Mouse (Mus musculus): Measurements from ENCODE around the gene Btla. TPM values are rescaled to one million over a fixed set of nuclear protein-coding genes. Genes with fewer than 3 reads are reported as not detected.

Gene Btla
- polyA plus RNA-seq, 1 experiment from 2014 or later = 0.21 TPM

DNA sequence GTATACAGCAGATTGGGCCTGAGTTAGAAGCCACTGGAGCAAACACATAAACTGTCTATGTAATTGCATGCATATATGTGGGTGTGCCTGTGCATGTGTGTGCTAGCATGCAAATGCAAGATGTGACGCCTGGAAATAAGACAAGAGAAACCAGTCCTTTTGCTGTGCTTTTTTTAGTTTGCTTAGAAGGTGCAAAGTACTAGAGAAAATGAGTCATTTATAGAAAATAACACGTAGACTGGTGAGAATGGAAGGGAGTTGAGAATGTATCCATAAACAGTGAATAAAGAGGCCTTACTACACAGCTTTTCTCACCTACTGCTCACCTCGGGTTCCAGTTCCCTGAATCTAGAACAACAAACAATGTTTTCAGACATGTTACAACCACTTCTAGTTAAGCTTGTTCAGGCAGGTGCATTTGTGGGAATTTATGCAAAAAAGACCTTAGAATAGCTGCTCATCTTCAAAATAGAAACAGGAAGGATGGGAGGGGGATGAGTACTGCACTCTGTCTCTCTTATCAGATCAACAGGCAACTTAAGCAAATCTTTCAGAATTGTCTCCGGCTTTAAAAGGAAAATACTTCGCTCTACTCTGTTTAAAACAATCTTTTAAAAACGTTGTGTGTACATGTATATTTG, 27.8 kb downstream of the Btla start:
- no peak overlapping the region for H3K9ac ChIP-seq (replicated peaks; ENCODE audit: low read depth, low read length)
- 91% methylated on average over 6 of the region's 6 CpGs for WGBS
- H3K4me3 ChIP-seq (ENCODE audit: low read depth, low read length) = no peak overlapping the region
- H3K4me1 ChIP-seq (ENCODE audit: control insufficient read depth, insufficient read depth, low read length) = peaks cover 4% of the 10 kb centered on the region; the same call in 1 of the 2 replicates
- no peak overlapping the region for H3K27ac ChIP-seq (ENCODE audit: low read depth, low read length)
- H3K9me3 ChIP-seq (ENCODE audit: control insufficient read depth, low read length) = no peaks in the 10 kb centered on the region
- no peak overlapping the region for H3K4me2 ChIP-seq (ENCODE audit: low read depth, low read length)
- no peak for ATAC-seq (ENCODE audit: low read depth)
- H3K27me3 ChIP-seq (ENCODE audit: control insufficient read depth, insufficient read depth, low read length) = no peaks in the 10 kb centered on the region
- no peaks in the 10 kb centered on the region for H3K36me3 ChIP-seq (ENCODE audit: control insufficient read depth, insufficient read depth, low read length)

DNA sequence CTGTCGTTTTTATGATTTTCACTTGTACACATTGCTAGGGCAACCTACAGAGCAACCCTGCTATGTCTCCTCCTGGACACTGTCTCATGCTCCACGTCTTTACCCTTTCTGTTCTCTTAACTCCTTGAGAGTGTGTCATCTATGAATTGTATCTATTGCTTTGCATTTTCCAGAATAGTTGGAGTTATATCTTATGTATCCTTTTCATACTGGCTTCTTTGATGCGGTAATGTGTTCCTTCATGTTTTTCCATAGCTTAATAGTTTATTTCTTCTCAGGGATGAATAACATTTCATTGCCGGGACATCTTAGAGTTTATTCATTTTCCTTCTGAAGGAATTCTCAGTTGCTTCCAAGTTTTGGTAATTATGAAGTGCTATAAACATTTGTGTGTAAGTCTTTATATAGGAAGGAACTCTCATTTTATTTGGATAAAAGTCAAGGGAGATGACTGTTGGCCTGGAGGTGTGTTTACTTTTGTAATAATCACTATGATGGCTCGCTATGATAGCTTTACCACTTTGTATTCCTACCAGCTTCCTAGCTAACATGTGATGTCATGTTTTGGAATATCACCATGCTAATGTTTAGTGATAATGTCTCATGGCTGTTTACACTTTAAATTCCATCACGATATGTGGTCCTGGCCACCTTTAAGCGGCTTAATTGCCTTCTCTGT, 31.2 kb downstream of the Btla start:
- Histone ChIP-seq H3K36me3 (ENCODE audit: control insufficient read depth, insufficient read depth, low read length) (no peaks in the 10 kb centered on the region), H3K27ac (ENCODE audit: low read depth, low read length) (no peak overlapping the region)
- WGBS = 86% methylated on average over 7 of the region's 7 CpGs

DNA sequence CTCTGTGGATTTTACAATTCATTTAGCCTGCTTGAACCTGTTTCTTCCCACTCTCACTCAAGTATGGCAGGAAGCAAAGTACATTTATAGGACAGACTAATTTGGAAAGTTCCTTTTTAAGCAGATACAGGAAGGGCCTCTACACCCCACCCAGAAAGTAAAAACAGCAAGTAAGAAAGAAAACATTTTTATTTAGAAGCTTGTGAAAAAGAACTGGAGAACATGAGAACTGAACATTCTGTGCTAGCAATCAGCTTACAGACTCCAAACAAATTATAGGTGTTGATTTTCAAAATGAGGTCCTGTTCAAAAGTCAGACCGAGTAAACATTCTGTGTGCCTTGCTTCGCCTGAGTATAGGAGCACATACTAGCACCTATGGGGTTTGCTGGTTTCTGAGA, 32.8 kb downstream of the Btla start:
- 91% methylated on average over 2 of the region's 2 CpGs for WGBS
- no peak overlapping the region for H3K4me2 ChIP-seq (ENCODE audit: low read depth, low read length)
- ATAC-seq (ENCODE audit: low read depth) = no peak

More for the DNA sequence above, 31.2 kb downstream of the Btla start:
- ATAC-seq (ENCODE audit: low read depth) = no peak
- H3K27me3 ChIP-seq (ENCODE audit: control insufficient read depth, insufficient read depth, low read length) = no peaks in the 10 kb centered on the region
- no peaks in the 10 kb centered on the region for H3K9me3 ChIP-seq (ENCODE audit: control insufficient read depth, low read length)
- H3K9ac ChIP-seq (replicated peaks; ENCODE audit: low read depth, low read length) = no peak overlapping the region
- no peak overlapping the region for H3K4me2 ChIP-seq (ENCODE audit: low read depth, low read length)
- H3K4me1 ChIP-seq (ENCODE audit: control insufficient read depth, insufficient read depth, low read length) = peaks cover 2% of the 10 kb centered on the region; the same call in 1 of the 2 replicates
- H3K4me3 ChIP-seq (ENCODE audit: low read depth, low read length) = no peak overlapping the region

DNA sequence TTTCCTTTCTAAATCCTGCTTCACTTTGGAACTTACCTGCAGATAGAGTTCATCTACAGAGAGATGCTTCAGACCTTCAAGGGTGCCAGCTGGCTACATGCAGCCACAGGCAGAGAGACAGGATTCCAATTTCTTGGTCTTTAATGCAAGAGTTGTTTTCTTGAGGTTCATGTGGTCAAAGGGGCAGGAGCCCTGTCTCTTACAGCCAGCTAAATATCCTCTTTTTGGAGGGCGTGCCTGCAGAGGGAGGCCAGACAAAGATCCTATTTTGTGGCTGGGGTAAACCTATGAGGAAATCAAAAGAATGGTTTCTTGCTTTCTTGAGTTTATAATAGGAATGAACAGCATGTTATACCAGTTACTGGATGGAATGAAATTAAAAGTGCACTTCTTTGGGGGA, 33.5 kb downstream of the Btla start:
- H3K9ac ChIP-seq (replicated peaks; ENCODE audit: low read depth, low read length) = no peak overlapping the region
- H3K4me3 ChIP-seq (ENCODE audit: low read depth, low read length) = no peak overlapping the region
- H3K4me2 ChIP-seq (ENCODE audit: low read depth, low read length) = no peak overlapping the region
- no peaks in the 10 kb centered on the region for H3K27me3 ChIP-seq (ENCODE audit: control insufficient read depth, insufficient read depth, low read length)
- no peaks in the 10 kb centered on the region for H3K4me1 ChIP-seq (ENCODE audit: control insufficient read depth, insufficient read depth, low read length)
- ATAC-seq (ENCODE audit: low read depth) = no peak
- no peaks in the 10 kb centered on the region for H3K36me3 ChIP-seq (ENCODE audit: control insufficient read depth, insufficient read depth, low read length)
- H3K27ac ChIP-seq (ENCODE audit: low read depth, low read length) = no peak overlapping the region
- H3K9me3 ChIP-seq (ENCODE audit: control insufficient read depth, low read length) = no peaks in the 10 kb centered on the region
- 85% methylated on average over 1 of the region's 1 CpGs for WGBS

More for the DNA sequence above, 32.8 kb downstream of the Btla start:
- H3K4me1 ChIP-seq (ENCODE audit: control insufficient read depth, insufficient read depth, low read length) = no peaks in the 10 kb centered on the region
- H3K27me3 ChIP-seq (ENCODE audit: control insufficient read depth, insufficient read depth, low read length) = no peaks in the 10 kb centered on the region
- no peaks in the 10 kb centered on the region for H3K9me3 ChIP-seq (ENCODE audit: control insufficient read depth, low read length)
- no peak overlapping the region for H3K4me3 ChIP-seq (ENCODE audit: low read depth, low read length)
- H3K9ac ChIP-seq (replicated peaks; ENCODE audit: low read depth, low read length) = no peak overlapping the region
- no peaks in the 10 kb centered on the region for H3K36me3 ChIP-seq (ENCODE audit: control insufficient read depth, insufficient read depth, low read length)
- no peak overlapping the region for H3K27ac ChIP-seq (ENCODE audit: low read depth, low read length)

DNA sequence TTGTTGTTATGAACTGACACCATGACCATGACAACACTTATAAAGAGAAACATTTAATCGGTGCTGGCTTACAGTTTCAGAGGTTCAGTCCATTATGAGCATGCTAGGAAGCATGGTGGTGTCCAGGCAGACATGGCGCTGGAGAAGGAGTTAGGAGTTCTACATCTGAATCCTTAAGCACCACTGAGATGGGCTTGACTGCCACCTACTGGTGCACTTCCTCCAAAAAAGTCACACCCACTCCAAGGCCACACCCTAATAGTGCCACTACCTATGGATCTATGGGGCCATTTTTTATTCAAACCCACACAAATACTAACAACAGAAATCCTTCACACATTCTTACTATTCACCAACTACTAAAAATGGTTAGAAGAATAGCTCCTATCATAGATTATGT, 35.5 kb downstream of the Btla start:
- no peak overlapping the region for H3K4me3 ChIP-seq (ENCODE audit: low read depth, low read length)
- no peaks in the 10 kb centered on the region for H3K9me3 ChIP-seq (ENCODE audit: control insufficient read depth, low read length)
- H3K4me2 ChIP-seq (ENCODE audit: low read depth, low read length) = no peak overlapping the region
- no peak overlapping the region for H3K27ac ChIP-seq (ENCODE audit: low read depth, low read length)
- ATAC-seq (ENCODE audit: low read depth) = no peak
- H3K9ac ChIP-seq (replicated peaks; ENCODE audit: low read depth, low read length) = no peak overlapping the region
- H3K27me3 ChIP-seq (ENCODE audit: control insufficient read depth, insufficient read depth, low read length) = no peaks in the 10 kb centered on the region
- H3K36me3 ChIP-seq (ENCODE audit: control insufficient read depth, insufficient read depth, low read length) = no peaks in the 10 kb centered on the region
- WGBS = 86% methylated on average over 2 of the region's 2 CpGs
- no peaks in the 10 kb centered on the region for H3K4me1 ChIP-seq (ENCODE audit: control insufficient read depth, insufficient read depth, low read length)

DNA sequence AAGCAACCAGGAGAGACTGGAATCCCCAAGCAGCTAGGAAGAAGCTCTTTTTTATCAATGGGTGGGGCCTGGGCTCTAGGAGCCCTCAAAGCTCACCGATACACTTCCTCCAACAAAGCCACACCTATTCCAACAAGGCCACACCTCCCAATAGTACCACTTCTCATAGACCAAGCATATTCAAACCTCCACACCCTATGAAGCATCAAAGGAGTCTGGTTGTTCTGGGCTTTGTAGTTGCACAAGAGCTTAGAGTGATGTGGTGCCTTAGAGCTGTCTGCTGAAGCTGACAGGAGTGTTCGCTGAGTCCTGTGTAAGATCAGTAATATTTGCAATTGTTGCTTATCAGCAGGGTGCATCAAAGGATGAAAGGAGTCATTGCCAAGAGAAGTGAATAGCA, 37.2 kb downstream of the Btla start:
- H3K27ac ChIP-seq (ENCODE audit: low read depth, low read length) = no peak overlapping the region
- no peak overlapping the region for H3K4me3 ChIP-seq (ENCODE audit: low read depth, low read length)
- H3K9ac ChIP-seq (replicated peaks; ENCODE audit: low read depth, low read length) = no peak overlapping the region
- H3K36me3 ChIP-seq (ENCODE audit: control insufficient read depth, insufficient read depth, low read length) = no peaks in the 10 kb centered on the region
- H3K4me1 ChIP-seq (ENCODE audit: control insufficient read depth, insufficient read depth, low read length) = no peaks in the 10 kb centered on the region
- H3K4me2 ChIP-seq (ENCODE audit: low read depth, low read length) = no peak overlapping the region
- no peak for ATAC-seq (ENCODE audit: low read depth)
- H3K27me3 ChIP-seq (ENCODE audit: control insufficient read depth, insufficient read depth, low read length) = no peaks in the 10 kb centered on the region
- H3K9me3 ChIP-seq (ENCODE audit: control insufficient read depth, low read length) = no peaks in the 10 kb centered on the region
- 97% methylated on average over 2 of the region's 2 CpGs for WGBS

DNA sequence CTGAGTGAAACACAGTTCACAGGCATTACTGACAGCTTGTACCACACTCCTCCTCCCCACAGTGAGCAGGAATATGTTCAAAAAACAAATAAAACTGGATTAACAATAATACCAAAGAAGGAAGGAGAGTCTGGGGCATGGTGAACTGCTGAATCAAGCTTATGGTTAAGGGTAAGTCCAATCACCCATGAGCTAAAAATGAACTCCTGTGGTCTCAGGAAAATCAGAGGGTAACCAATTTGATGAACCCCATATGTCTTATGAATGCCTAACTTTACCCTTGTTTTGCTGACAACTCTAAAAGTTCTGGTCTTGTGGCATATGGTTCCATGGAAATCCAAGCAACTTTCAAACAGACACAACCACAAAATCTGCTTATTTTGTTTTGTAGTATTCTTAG, 37.9 kb downstream of the Btla start:
- Histone ChIP-seq H3K4me2 (ENCODE audit: low read depth, low read length) (no peak overlapping the region), H3K36me3 (ENCODE audit: control insufficient read depth, insufficient read depth, low read length) (no peaks in the 10 kb centered on the region), H3K9me3 (ENCODE audit: control insufficient read depth, low read length) (no peaks in the 10 kb centered on the region), H3K9ac (replicated peaks; ENCODE audit: low read depth, low read length) (no peak overlapping the region), H3K4me3 (ENCODE audit: low read depth, low read length) (no peak overlapping the region), H3K27me3 (ENCODE audit: control insufficient read depth, insufficient read depth, low read length) (no peaks in the 10 kb centered on the region), H3K27ac (ENCODE audit: low read depth, low read length) (no peak overlapping the region), H3K4me1 (ENCODE audit: control insufficient read depth, insufficient read depth, low read length) (no peaks in the 10 kb centered on the region)
- no peak for ATAC-seq (ENCODE audit: low read depth)

DNA sequence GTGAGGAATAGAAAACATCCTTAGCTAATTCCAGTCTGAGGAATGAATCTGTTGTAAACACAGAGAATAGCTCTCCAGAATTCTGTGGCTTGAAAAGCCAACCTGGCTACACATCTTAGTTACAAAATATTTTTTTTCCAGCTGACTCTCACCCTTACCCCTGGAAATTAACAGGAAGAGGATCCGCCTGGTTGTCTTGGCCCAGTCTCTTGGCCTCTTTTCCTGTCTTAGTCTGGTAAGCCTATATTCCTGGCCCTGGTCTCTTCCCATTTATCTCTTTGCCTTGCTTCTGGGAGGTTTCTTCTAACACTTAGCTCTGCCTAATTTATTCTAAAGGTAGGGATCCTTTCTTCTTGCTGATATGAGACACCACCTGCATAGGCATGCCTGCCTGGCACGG, 45.8 kb downstream of the Btla start:
- Histone ChIP-seq H3K9ac (replicated peaks; ENCODE audit: low read depth, low read length) (no peak overlapping the region), H3K4me2 (ENCODE audit: low read depth, low read length) (no peak overlapping the region), H3K4me1 (ENCODE audit: control insufficient read depth, insufficient read depth, low read length) (no peaks in the 10 kb centered on the region), H3K27me3 (ENCODE audit: control insufficient read depth, insufficient read depth, low read length) (no peaks in the 10 kb centered on the region), H3K4me3 (ENCODE audit: low read depth, low read length) (no peak overlapping the region), H3K27ac (ENCODE audit: low read depth, low read length) (no peak overlapping the region), H3K36me3 (ENCODE audit: control insufficient read depth, insufficient read depth, low read length) (no peaks in the 10 kb centered on the region), H3K9me3 (ENCODE audit: control insufficient read depth, low read length) (no peaks in the 10 kb centered on the region)
- no peak for ATAC-seq (ENCODE audit: low read depth)
- WGBS = 85% methylated on average over 2 of the region's 2 CpGs

DNA sequence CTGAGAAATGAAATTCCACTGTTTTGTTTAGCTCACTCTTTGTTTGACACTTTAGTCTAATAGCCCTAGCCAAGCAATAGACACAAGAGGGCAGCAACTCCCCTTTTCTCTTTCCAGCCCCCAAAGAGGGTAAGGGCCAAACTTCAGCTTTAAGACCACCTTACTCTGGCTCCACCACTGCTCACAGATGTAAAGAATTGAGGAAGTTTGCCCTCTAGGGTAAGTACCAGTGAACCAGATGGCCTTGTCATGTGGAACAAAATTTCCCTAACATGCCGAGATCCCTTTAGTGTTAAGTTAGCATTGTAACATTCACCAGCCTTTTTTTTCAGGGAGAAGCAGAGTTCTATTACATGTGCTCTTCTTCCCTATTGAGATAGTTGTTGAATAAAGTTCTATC, 59.0 kb downstream of the Btla start:
- H3K27me3 ChIP-seq (ENCODE audit: control insufficient read depth, insufficient read depth, low read length) = no peaks in the 10 kb centered on the region
- H3K4me2 ChIP-seq (ENCODE audit: low read depth, low read length) = no peak overlapping the region
- no peak for ATAC-seq (ENCODE audit: low read depth)
- H3K4me3 ChIP-seq (ENCODE audit: low read depth, low read length) = no peak overlapping the region
- H3K9me3 ChIP-seq (ENCODE audit: control insufficient read depth, low read length) = no peaks in the 10 kb centered on the region
- H3K27ac ChIP-seq (ENCODE audit: low read depth, low read length) = no peak overlapping the region
- no peak overlapping the region for H3K9ac ChIP-seq (replicated peaks; ENCODE audit: low read depth, low read length)
- H3K36me3 ChIP-seq (ENCODE audit: control insufficient read depth, insufficient read depth, low read length) = no peaks in the 10 kb centered on the region
- H3K4me1 ChIP-seq (ENCODE audit: control insufficient read depth, insufficient read depth, low read length) = no peaks in the 10 kb centered on the region
- 79% methylated on average over 1 of the region's 1 CpGs for WGBS

All from neural tube, embryonic 14.5 days (tissue).